Mouse (Mus musculus) C2C12 (cell line): ENCODE results near the gene Tnni2.

Source experiments
- CTCF ChIP-seq: IDR thresholded peaks from one replicate; pipeline ENCODE4 v1.5.1; 2011; ENCODE audit not compliant: control insufficient read depth, insufficient read depth, insufficient read length
- MAX ChIP-seq: IDR thresholded peaks from one replicate; pipeline ENCODE4 v1.6.1; 2011; ENCODE audit warnings: mild to moderate bottlenecking, control low read depth
- USF1 ChIP-seq: IDR thresholded peaks from one replicate; pipeline ENCODE4 v1.6.1; 2011; ENCODE audit warnings: low read depth, mild to moderate bottlenecking, control low read depth, moderate library complexity

DNA sequence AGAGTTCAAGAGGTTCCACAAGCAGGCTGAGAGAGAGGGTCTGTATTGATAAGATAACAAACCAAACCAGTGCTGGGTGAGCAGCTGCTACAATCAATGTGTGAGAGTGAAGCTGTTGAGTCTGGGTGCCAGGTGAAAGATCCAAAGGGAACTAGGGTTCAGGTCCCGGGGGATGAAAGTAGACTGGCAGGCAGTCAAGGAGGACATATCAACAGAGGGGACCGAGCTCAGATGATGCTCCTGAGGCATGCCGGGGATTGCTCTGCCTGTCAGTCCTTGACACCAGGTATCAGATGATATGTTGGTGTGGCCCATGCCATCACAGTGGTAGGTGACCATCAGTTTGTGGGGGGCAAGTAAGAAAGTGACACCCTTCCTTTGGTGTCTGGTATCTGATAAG lies 15.2 kb downstream of the Tnni2 start:
- no peak for TF ChIP-seq USF1
- no peak for TF ChIP-seq CTCF
- TF ChIP-seq MAX, result no peak
